Mouse (Mus musculus) small intestine, adult 2 months (tissue): ENCODE data around the gene Bbx. TPM values are rescaled to one million over a fixed set of nuclear protein-coding genes. Genes with fewer than 3 reads are reported as not detected.

ENCODE experiments used
- H3K27ac ChIP-seq: fragments of 200-500 bp; 2 replicates; pipeline ENCODE4 v1.5.1; 2012; ENCODE audit warnings: low read depth, low read length, control low read depth, inconsistent platforms; ENCODE audit not compliant: insufficient read depth
- H3K27me3 ChIP-seq: fragments of 200-500 bp; 2 replicates; pipeline ENCODE4 v1.6.1; 2012; ENCODE audit warnings: mild to moderate bottlenecking, moderate library complexity, low read length, inconsistent platforms; ENCODE audit not compliant: control insufficient read depth, insufficient read depth
- H3K36me3 ChIP-seq: fragments of 200-500 bp; 2 replicates; pipeline ENCODE4 v1.6.1; 2012; ENCODE audit warnings: mild to moderate bottlenecking, low read length, control low read depth, inconsistent platforms; ENCODE audit not compliant: control insufficient read depth, insufficient read depth
- H3K4me1 ChIP-seq: fragments of 200-500 bp; 2 replicates; pipeline ENCODE4 v1.6.1; 2012; ENCODE audit warnings: low read length, inconsistent platforms, mixed read lengths; ENCODE audit not compliant: control insufficient read depth, insufficient read depth, insufficient read length
- H3K4me3 ChIP-seq: fragments of 200-500 bp; 2 replicates; pipeline ENCODE4 v1.5.1; 2012; ENCODE audit warnings: low read depth, mild to moderate bottlenecking, control low read depth, inconsistent platforms, low read length, moderate library complexity
- CTCF ChIP-seq: fragments of 200-500 bp; IDR thresholded peaks from 2 replicates; pipeline ENCODE4 v1.5.1; 2012; ENCODE audit warnings: low read depth, mild to moderate bottlenecking, control low read depth, inconsistent platforms, low read length, moderate library complexity, mixed read lengths; ENCODE audit not compliant: insufficient replicate concordance, insufficient read length; ENCODE audit errors: extremely low read depth
- POLR2A ChIP-seq: fragments of 200-500 bp; IDR thresholded peaks from 2 replicates; pipeline ENCODE4 v1.6.1; 2012; ENCODE audit warnings: low read depth, mild to moderate bottlenecking, control low read depth, inconsistent platforms, low read length, moderate library complexity
- WGBS: fragments of 180-500 bp; shearing (Covaris S2); methylation state at CpG from one replicate; pipeline ENCODE4 v1.1.7; 2018; 5-methylcytosine and 5-hydroxymethylcytosine counted together
- polyA plus RNA-seq: library from polyadenylated mRNA; depleted of rRNA; stranded (reverse); fragments of >200 nt; gene quantifications from 2 replicates; pipeline ENCODE4 v1.2.3, GENCODE M21; 2012

Gene Bbx
- polyA plus RNA-seq, 1 experiment: 1.7 TPM

GRCm38 (mm10) chr16:50315349-50315969 lies 116.7 kb downstream of the Bbx start:
- H3K4me1 ChIP-seq: no peaks in the 10 kb centered on the region
- no peaks in the 10 kb centered on the region for H3K36me3 ChIP-seq
- no peak overlapping the region for H3K27ac ChIP-seq
- no peak for TF ChIP-seq CTCF
- no peak for TF ChIP-seq POLR2A
- H3K27me3 ChIP-seq: no peaks in the 10 kb centered on the region
- H3K4me3 ChIP-seq: no peak overlapping the region
- 62% methylated on average over 1 of the region's 1 CpGs for WGBS

- no peak overlapping the region for H3K4me3 ChIP-seq
- TF ChIP-seq CTCF (no peak), POLR2A (no peak)
- no peaks in the 10 kb centered on the region for H3K27me3 ChIP-seq
- no peak overlapping the region for H3K27ac ChIP-seq
- H3K36me3 ChIP-seq: no peaks in the 10 kb centered on the region
- no peaks in the 10 kb centered on the region for H3K4me1 ChIP-seq
- WGBS: 84% methylated on average over 4 of the region's 4 CpGs
Measured at GRCm38 (mm10) chr16:50311588-50311987, 120.6 kb downstream of the Bbx start.

- Histone ChIP-seq H3K4me3 (no peak overlapping the region), H3K27ac (no peak overlapping the region), H3K27me3 (no peaks in the 10 kb centered on the region), H3K4me1 (no peaks in the 10 kb centered on the region), H3K36me3 (no peaks in the 10 kb centered on the region)
- no peak for TF ChIP-seq POLR2A
- WGBS: 70% methylated on average over 9 of the region's 9 CpGs
Measured at GRCm38 (mm10) chr16:50309411-50310042, 122.7 kb downstream of the Bbx start.

GRCm38 (mm10) chr16:50308256-50308655 lies 123.9 kb downstream of the Bbx start:
- no peak overlapping the region for H3K4me3 ChIP-seq
- no peak overlapping the region for H3K27ac ChIP-seq
- H3K4me1 ChIP-seq: no peaks in the 10 kb centered on the region
- no peaks in the 10 kb centered on the region for H3K36me3 ChIP-seq
- TF ChIP-seq POLR2A (no peak), CTCF (no peak)
- WGBS: 60% methylated on average over 6 of the region's 6 CpGs
- no peaks in the 10 kb centered on the region for H3K27me3 ChIP-seq

- WGBS: 86% methylated on average over 4 of the region's 4 CpGs
- Histone ChIP-seq H3K36me3 (no peaks in the 10 kb centered on the region), H3K27me3 (no peaks in the 10 kb centered on the region), H3K4me3 (no peak overlapping the region), H3K27ac (no peak overlapping the region), H3K4me1 (no peaks in the 10 kb centered on the region)
- TF ChIP-seq POLR2A (no peak), CTCF (no peak)
Measured at GRCm38 (mm10) chr16:50307231-50307630, 125.0 kb downstream of the Bbx start.

GRCm38 (mm10) chr16:50306727-50307126 lies 125.5 kb downstream of the Bbx start:
- Histone ChIP-seq H3K27me3 (no peaks in the 10 kb centered on the region), H3K27ac (no peak overlapping the region), H3K4me1 (no peaks in the 10 kb centered on the region), H3K36me3 (no peaks in the 10 kb centered on the region), H3K4me3 (no peak overlapping the region)
- TF ChIP-seq POLR2A: no peak
- TF ChIP-seq CTCF: no peak

- WGBS: 82% methylated on average over 6 of the region's 6 CpGs
- H3K36me3 ChIP-seq: no peaks in the 10 kb centered on the region
- no peak for TF ChIP-seq POLR2A
- TF ChIP-seq CTCF: no peak
Measured at GRCm38 (mm10) chr16:50305156-50305555, 127.0 kb downstream of the Bbx start.

GRCm38 (mm10) chr16:50302566-50302965 lies 129.6 kb downstream of the Bbx start:
- no peaks in the 10 kb centered on the region for H3K4me1 ChIP-seq
- H3K27me3 ChIP-seq: no peaks in the 10 kb centered on the region
- no peak overlapping the region for H3K4me3 ChIP-seq
- no peaks in the 10 kb centered on the region for H3K36me3 ChIP-seq
- WGBS: 98% methylated on average over 1 of the region's 1 CpGs
- TF ChIP-seq CTCF (no peak), POLR2A (no peak)
- no peak overlapping the region for H3K27ac ChIP-seq

More at GRCm38 (mm10) chr16:50305156-50305555, 127.0 kb downstream of the Bbx start:
- Histone ChIP-seq H3K4me3 (no peak overlapping the region), H3K4me1 (no peaks in the 10 kb centered on the region), H3K27me3 (no peaks in the 10 kb centered on the region), H3K27ac (no peak overlapping the region)
